Mouse (Mus musculus): ENCODE measurements at regions not wholly inside any gene's neighbourhood (a gene's known extent, or its start where the extent isn't known, plus 50 kb on each side); places are given as distances from the start of the nearest gene placed in this dataset.

GRCm38 (mm10) chr1:34930571-34930970, 80.8 kb downstream of the Plekhb2 start:
- DNase-seq = no peak

- no peak for DNase-seq
Observed at GRCm38 (mm10) chr1:34943196-34943595, 93.4 kb downstream of the Plekhb2 start.

GRCm38 (mm10) chr1:34961633-34962507, 112.1 kb downstream of the Plekhb2 start:
- no peak for DNase-seq

DNA sequence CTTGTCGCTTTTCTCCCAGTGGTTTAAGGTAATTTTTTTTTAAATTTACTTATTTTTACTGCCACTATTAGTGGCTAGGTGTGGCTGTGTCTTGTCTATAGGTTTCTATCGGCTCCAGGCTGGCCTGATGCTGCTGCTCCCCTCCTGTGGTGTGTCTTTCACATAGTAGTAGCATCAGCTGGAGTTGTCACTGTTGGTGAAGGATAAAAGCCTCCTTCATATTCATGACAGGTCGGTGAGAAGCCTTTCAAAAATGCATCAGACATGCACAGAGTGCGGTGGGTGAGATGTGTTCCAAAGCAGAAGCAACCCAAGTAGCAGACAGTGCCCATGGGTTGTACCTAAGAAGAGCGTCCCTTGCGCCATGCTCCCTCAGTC, 112.7 kb downstream of the Plekhb2 start:
- DNase-seq = no peak

GRCm38 (mm10) chr1:34974801-34975200, 125.0 kb downstream of the Plekhb2 start:
- no peak for DNase-seq

- no peak for DNase-seq
Observed at GRCm38 (mm10) chr1:34978156-34978555, 128.4 kb downstream of the Plekhb2 start.

- DNase-seq = no peak
Observed at GRCm38 (mm10) chr1:34979350-34979749, 129.6 kb downstream of the Plekhb2 start.

- no peak for DNase-seq
Observed at GRCm38 (mm10) chr1:34981934-34982333, 132.2 kb downstream of the Plekhb2 start.

- DNase-seq = peak; percentile 30
Observed at GRCm38 (mm10) chr1:34982966-34983365, 133.2 kb downstream of the Plekhb2 start.

DNA sequence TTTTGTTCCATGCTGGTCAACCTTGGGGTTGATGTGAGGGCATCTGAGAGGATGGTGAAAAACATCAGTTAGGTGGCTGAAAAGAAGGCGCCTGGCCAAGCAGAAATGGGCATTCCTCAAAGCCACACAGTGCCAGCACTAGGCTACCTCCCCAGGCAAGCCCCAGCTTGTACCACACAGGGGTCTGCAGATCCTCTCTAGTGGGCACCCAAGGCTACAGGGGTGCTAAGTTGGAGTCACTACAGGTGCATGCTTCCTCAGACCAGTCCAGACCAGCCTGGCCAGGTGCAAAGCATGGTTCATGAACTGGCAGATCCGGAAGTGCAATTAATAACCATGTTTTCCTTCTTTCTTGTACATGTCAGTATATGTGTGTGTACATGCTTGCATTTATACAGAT, 137.1 kb downstream of the Plekhb2 start:
- no peak for DNase-seq

DNA sequence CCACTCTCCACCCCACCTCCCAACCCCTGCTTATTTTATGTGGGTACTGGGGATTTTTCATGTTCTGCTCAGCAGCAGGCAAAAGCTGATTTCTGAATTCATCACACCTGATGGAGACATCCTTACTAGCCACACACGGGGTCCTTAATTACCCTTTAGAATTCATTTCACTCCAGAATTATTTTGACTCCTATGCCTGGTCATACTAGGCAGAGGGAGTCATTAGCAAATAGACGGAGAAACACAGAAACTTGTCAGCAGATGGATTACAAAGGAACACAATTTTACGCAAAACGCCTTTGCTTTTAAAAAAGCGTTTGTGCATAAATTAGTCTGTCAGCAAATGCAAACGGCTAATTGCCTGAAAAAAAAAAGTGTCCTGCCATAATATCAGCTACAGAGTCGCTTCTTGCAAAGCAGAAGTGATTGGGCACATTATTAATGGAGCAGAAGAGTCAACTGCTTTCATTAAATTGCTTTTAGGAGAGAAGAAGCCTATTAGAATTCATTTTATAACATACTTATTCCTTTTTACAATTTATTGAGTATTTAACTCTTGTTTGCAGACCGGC, 138.0 kb downstream of the Plekhb2 start:
- DNase-seq = no peak

- DNase-seq = no peak
Observed at GRCm38 (mm10) chr1:34988225-34988624, 138.4 kb downstream of the Plekhb2 start.

DNA sequence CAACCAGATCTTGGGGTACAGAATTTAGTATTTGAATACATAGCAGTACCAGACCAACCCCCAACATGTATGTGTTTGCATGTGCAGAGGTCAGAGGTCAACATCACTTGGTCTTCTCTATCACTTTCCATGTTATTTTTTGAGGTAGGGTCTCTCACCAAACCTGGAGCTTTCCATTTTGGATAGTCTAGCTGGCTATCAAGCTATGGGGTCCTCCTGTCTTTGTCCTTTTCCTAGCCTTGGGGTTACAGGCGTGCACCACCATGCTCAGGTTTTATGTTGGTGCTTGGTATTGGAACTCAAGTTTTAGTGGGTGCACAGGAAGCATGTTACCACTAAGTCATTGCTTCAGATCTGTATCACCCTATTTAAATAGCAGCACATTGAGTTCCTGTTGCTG, 151.0 kb downstream of the Plekhb2 start:
- DNase-seq = no peak

- DNase-seq = no peak
Observed at GRCm38 (mm10) chr1:35017471-35017870, 167.7 kb downstream of the Plekhb2 start.

DNA sequence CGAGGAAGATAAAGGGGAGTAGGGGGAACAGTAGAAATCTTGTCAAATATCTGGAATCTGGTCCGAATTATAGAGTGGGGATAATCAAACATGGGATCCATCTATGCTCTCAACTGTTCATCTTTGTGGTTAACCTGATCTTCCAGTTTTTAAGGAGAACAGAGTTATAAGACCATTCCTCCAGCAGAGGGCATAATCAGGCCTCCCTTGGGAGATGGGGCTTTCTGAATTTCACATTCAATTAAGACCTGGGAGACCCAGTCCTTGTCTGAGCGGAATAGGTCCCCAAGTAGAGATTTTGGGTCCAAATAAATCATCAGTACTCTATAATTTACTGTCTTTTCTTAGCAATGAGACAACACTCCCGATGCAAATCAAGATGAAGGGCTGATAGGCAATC, 182.8 kb downstream of the Plekhb2 start:
- no peak for DNase-seq

GRCm38 (mm10) chr1:35072811-35073210, 223.0 kb downstream of the Plekhb2 start:
- DNase-seq = peak; percentile 21

DNA sequence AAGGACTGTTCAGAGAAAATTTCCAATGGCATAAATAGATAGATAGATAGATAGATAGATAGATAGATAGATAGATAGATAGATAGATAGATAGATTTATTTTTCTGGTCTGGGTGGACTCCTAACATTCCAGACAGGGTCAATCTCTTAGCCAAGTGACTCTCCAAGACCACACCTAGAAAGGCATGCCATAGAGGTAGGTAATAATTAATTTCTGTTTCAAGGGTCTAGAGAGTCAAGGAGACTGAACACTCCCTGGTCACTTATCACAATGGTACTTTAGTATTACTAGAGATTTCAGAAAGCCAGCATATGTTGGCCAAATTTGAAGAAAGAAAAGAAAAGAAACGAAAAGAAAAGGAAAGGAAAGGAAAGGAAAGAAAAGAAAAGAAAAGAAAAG, 245.1 kb downstream of the Plekhb2 start:
- no peak for DNase-seq

DNA sequence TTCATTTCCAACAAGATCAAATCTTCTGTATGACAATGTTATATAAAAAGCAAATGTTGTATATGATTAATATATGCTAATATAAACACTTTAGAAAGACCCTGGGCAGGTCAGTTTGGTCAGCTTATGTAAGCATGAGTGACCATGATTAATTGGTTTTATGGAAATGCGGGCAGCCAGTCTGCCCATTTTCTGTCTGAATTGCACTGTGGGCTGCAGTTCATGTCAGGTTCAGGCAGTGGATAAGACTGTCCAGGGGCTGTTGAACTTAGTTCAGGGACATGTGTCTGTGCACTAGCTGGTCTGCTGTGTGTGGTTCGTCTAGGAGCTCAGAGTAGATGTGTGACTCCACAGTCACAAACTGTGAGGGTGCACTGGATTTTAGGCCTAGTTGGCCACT, 246.0 kb downstream of the Plekhb2 start:
- no peak for DNase-seq

- no peak for DNase-seq
Observed at GRCm38 (mm10) chr1:35106665-35107064, 256.9 kb downstream of the Plekhb2 start.

DNA sequence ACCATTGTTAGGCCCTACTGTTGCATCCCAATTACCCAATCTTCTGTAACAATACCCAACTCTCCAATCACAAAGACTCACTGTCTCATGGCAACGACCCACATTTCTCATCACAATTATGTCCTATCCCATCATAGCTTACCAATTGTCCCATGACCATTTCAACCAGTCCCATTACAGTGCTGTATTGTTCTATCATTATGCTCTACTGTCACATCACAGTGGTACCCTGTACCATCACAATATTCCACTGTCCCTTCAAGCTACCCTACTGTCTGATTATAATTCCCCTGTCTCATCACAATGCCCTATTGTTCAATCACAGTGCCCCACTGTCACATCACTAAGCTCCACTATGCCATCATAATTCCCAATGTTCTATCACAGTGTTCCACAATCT, 260.0 kb downstream of the Plekhb2 start:
- DNase-seq = no peak

GRCm38 (mm10) chr1:35115521-35115920, 265.7 kb downstream of the Plekhb2 start:
- no peak for DNase-seq

- DNase-seq = no peak
Observed at GRCm38 (mm10) chr1:35137907-35138306, 288.1 kb downstream of the Plekhb2 start.

- no peak for DNase-seq
Observed at GRCm38 (mm10) chr1:35149036-35149435, 299.3 kb downstream of the Plekhb2 start.

- DNase-seq = no peak
Observed at GRCm38 (mm10) chr1:35162506-35162905, 312.7 kb downstream of the Plekhb2 start.

GRCm38 (mm10) chr1:35200656-35201055, 350.9 kb downstream of the Plekhb2 start:
- no peak for DNase-seq
